Mouse (Mus musculus) CH12F3 (cell line): ENCODE data around the gene Myg1.

Experiments
- in situ Hi-C: fragments of 300-500 bp; cut with MboI; formaldehyde crosslinking; loops from 2 replicates; pipeline ENCODE4 v1.14.3; 2020; ENCODE audit warnings: low sequenced_read_pairs

The Myg1 gene

GRCm38 (mm10) chr15:102344490-102344889, 13.0 kb downstream of the Myg1 start:
- in situ Hi-C loops = no loop called here

GRCm38 (mm10) chr15:102346444-102346843, 14.9 kb downstream of the Myg1 start:
- in situ Hi-C loops = no loop called here

- in situ Hi-C loops = no loop called here
Measured at GRCm38 (mm10) chr15:102350138-102350941, 18.8 kb downstream of the Myg1 start, which contains the start of gene Aaas. Aaas (minus strand) TSS chr15:102350771.

GRCm38 (mm10) chr15:102350942-102351291, 19.4 kb downstream of the Myg1 start:
- in situ Hi-C loops = no loop called here

GRCm38 (mm10) chr15:102352177-102352576, 20.7 kb downstream of the Myg1 start:
- in situ Hi-C loops = no loop called here

- in situ Hi-C loops = no loop called here
Measured at GRCm38 (mm10) chr15:102353986-102354385, 22.5 kb downstream of the Myg1 start.

- in situ Hi-C loops = no loop called here
Measured at GRCm38 (mm10) chr15:102355134-102355870, 23.8 kb downstream of the Myg1 start.

- in situ Hi-C loops = no loop called here
Measured at GRCm38 (mm10) chr15:102355871-102356441, 24.4 kb downstream of the Myg1 start.

GRCm38 (mm10) chr15:102356501-102357325, 25.2 kb downstream of the Myg1 start:
- in situ Hi-C loops = no loop called here

- in situ Hi-C loops = no loop called here
Measured at GRCm38 (mm10) chr15:102358126-102358525, 26.6 kb downstream of the Myg1 start.

GRCm38 (mm10) chr15:102358834-102359233, 27.3 kb downstream of the Myg1 start:
- in situ Hi-C loops = no loop called here

GRCm38 (mm10) chr15:102362648-102363047, 31.1 kb downstream of the Myg1 start:
- in situ Hi-C loops = no loop called here

GRCm38 (mm10) chr15:102364678-102365077, 33.2 kb downstream of the Myg1 start:
- in situ Hi-C loops = no loop called here

- in situ Hi-C loops = no loop called here
Measured at GRCm38 (mm10) chr15:102366238-102366637, 34.7 kb downstream of the Myg1 start.

GRCm38 (mm10) chr15:102366733-102367344, 35.3 kb downstream of the Myg1 start, which contains the start of gene Sp7:
Sp7 (minus strand) TSS chr15:102367182.
- in situ Hi-C loops = no loop called here

- in situ Hi-C loops = no loop called here
Measured at GRCm38 (mm10) chr15:102369972-102370371, 38.5 kb downstream of the Myg1 start.

- in situ Hi-C loops = no loop called here
Measured at GRCm38 (mm10) chr15:102370727-102371126, 39.2 kb downstream of the Myg1 start.

GRCm38 (mm10) chr15:102376453-102377162, 45.1 kb downstream of the Myg1 start:
- in situ Hi-C loops = no loop called here

- in situ Hi-C loops = no loop called here
Measured at GRCm38 (mm10) chr15:102377163-102377543, 45.6 kb downstream of the Myg1 start.

- in situ Hi-C loops = no loop called here
Measured at GRCm38 (mm10) chr15:102377810-102378262, 46.3 kb downstream of the Myg1 start.
